Mouse (Mus musculus) neural tube, embryonic 11.5 days (tissue): Measurements from ENCODE around the gene Stxbp1. TPM values are rescaled to one million over a fixed set of nuclear protein-coding genes. Genes with fewer than 3 reads are reported as not detected.

ENCODE experiments used
- ATAC-seq: fragments of 200-750 bp; cut with Nextera tagmentation; 2 replicates; pipeline ENCODE4 v1.8.0; 2017; ENCODE audit warnings: moderate number of reproducible peaks, mild to moderate bottlenecking, moderate TSS enrichment, moderate library complexity; ENCODE audit not compliant: insufficient read depth, low FRiP score, low TSS enrichment
- DNase-seq: peaks from one replicate; pipeline ENCODE4 v3.0.0-alpha.2; 2015; ENCODE audit warnings: low spot score
- H3K27ac ChIP-seq: fragments of 300-500 bp; sonication (generic); 2 replicates; pipeline ENCODE4 v1.5.1; 2014; ENCODE audit warnings: low read depth, mild to moderate bottlenecking, low read length
- H3K27me3 ChIP-seq: fragments of 300-500 bp; sonication (generic); 2 replicates; pipeline ENCODE4 v1.6.1; 2014; ENCODE audit warnings: mild to moderate bottlenecking, low read length, mixed read lengths; ENCODE audit not compliant: control insufficient read depth, insufficient read depth
- H3K36me3 ChIP-seq: fragments of 300-500 bp; sonication (generic); 2 replicates; pipeline ENCODE4 v1.6.1; 2014; ENCODE audit warnings: mild to moderate bottlenecking, low read length, moderate library complexity, mixed read lengths; ENCODE audit not compliant: control insufficient read depth, insufficient read depth
- H3K4me1 ChIP-seq: fragments of 300-500 bp; sonication (generic); 2 replicates; pipeline ENCODE4 v1.6.1; 2014; ENCODE audit warnings: low read length, mixed read lengths; ENCODE audit not compliant: control insufficient read depth, insufficient read depth
- H3K4me2 ChIP-seq: fragments of 300-500 bp; sonication (generic); 2 replicates; pipeline ENCODE4 v1.6.1; 2014; ENCODE audit warnings: low read depth, mild to moderate bottlenecking, moderate library complexity
- H3K4me3 ChIP-seq: fragments of 300-500 bp; sonication (generic); 2 replicates; pipeline ENCODE4 v1.5.1; 2014; ENCODE audit warnings: low read depth, low read length
- H3K9ac ChIP-seq: fragments of 300-500 bp; sonication (generic); 2 replicates; pipeline ENCODE4 v1.6.1; 2014; ENCODE audit warnings: mild to moderate bottlenecking, low read length
- H3K9me3 ChIP-seq: fragments of 300-500 bp; sonication (generic); 2 replicates; pipeline ENCODE4 v1.6.1; 2016; ENCODE audit warnings: low read length; ENCODE audit not compliant: control insufficient read depth
- WGBS: fragments of 180-500 bp; shearing (Covaris S2); extraction: QIAGEN DNeasy Blood & Tissue Kit; methylation state at CpG from one replicate; pipeline ENCODE4 v1.1.7; 2014; 5-methylcytosine and 5-hydroxymethylcytosine counted together
- polyA plus RNA-seq: library from polyadenylated mRNA; unstranded; fragments of >200 nt; fragmentation: Nextera tagmentation; extraction: Ambion mirVana; gene quantifications from 2 replicates; pipeline ENCODE4 v1.2.1, GENCODE M21; 2014

The Stxbp1 gene
- polyA plus RNA-seq, 1 experiment from 2014 or later, result 89.9 TPM

DNA sequence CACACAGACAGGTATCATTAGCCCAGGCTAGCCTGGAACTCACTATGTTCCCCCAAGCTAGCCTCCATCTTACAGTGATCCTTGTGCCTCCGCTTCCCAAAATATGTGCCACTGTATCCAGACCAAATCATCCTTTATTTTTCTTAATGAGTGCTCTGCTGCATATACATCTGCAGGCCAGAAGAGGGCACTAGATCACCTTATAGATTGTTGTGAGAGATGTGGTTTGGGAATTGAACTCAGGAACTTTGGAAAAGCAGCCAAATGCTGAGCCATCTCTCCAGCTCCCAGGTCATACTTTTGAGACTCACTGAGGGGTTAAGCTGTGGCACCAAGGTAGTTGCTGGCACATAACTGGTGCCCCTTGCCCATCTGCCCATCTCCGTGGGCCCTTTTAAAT, 17.7 kb upstream of the Stxbp1 start:
- H3K36me3 ChIP-seq, result no peaks in the 10 kb centered on the region
- no peak overlapping the region for H3K4me3 ChIP-seq
- H3K9ac ChIP-seq, result no peak overlapping the region
- no peaks in the 10 kb centered on the region for H3K9me3 ChIP-seq
- DNase-seq (peak; percentile 51), ATAC-seq (no peak)
- no peak overlapping the region for H3K27ac ChIP-seq
- WGBS, result 59% methylated on average over 2 of the region's 2 CpGs
- no peak overlapping the region for H3K4me2 ChIP-seq
- no peaks in the 10 kb centered on the region for H3K4me1 ChIP-seq
- H3K27me3 ChIP-seq, result no peaks in the 10 kb centered on the region

DNA sequence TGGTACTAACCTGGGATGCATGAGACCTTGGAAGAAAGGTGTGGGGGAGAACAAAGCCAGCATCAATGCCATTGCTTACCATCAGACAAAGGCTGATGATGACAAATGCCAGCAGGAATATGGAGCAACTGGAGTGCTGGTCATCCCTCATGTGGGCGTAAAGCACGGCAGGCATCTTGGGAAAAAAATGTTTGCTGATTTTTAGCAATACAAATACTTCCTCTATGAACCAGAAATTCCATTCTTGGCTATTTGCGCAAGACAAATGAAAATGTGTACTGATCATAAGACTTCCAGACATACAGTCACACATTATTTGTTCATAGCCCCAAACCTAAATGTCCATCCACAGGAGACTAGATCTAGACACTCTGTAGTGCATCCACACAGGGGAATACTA, 16.3 kb upstream of the Stxbp1 start:
- Histone ChIP-seq H3K4me2 (no peak overlapping the region), H3K9ac (no peak overlapping the region), H3K4me3 (no peak overlapping the region), H3K4me1 (no peaks in the 10 kb centered on the region), H3K9me3 (no peaks in the 10 kb centered on the region), H3K27ac (no peak overlapping the region), H3K27me3 (no peaks in the 10 kb centered on the region), H3K36me3 (no peaks in the 10 kb centered on the region)
- no peak for ATAC-seq
- no peak for DNase-seq
- WGBS, result 96% methylated on average over 3 of the region's 3 CpGs

DNA sequence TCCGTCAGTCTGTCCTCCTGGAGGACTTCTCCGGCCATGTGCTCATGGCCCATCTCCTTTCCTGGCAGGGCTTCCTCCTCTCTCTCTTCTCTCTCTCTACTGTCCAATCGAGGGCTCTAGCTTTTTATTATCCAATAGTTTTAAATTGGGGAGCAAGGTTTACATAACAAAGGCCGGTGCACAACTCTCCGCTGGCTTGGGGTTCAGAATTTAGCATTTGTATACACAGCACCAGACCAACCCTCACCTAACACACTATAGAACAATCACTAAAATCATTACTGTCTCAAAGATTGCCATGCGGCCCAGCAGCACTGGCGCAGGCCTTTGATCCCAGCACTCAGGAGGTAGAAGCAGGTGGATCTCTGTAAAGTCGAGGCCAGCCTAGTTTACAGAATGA, 13.8 kb upstream of the Stxbp1 start:
- no peak overlapping the region for H3K4me3 ChIP-seq
- DNase-seq, result no peak
- H3K27ac ChIP-seq, result no peak overlapping the region
- no peaks in the 10 kb centered on the region for H3K9me3 ChIP-seq
- no peak overlapping the region for H3K9ac ChIP-seq
- no peaks in the 10 kb centered on the region for H3K36me3 ChIP-seq
- no peak for ATAC-seq
- no peaks in the 10 kb centered on the region for H3K4me1 ChIP-seq
- no peak overlapping the region for H3K4me2 ChIP-seq
- WGBS, result 71% methylated on average over 8 of the region's 8 CpGs
- no peaks in the 10 kb centered on the region for H3K27me3 ChIP-seq

DNA sequence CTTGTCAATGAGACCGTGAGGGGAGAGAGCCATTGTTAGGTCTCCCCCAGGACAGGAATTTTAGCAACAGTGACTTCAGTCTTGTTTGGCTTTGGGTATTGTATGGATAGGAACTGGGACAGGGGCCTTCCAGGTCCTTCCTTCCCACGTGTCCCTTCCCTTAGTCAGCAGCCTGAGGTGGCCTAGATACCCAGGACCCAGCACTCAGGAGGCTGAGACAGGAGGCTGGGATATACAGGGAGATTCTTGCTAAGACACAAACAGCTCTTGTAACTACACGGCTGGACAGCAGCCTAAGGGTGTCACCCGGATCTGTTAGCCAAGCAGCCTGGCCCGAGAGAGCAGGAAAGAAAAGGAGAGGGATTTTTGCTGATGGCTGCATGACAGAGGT, 12.6 kb upstream of the Stxbp1 start:
- DNase-seq, result no peak
- H3K27ac ChIP-seq, result no peak overlapping the region
- H3K9ac ChIP-seq, result no peak overlapping the region
- H3K4me3 ChIP-seq, result no peak overlapping the region
- WGBS, result 84% methylated on average over 5 of the region's 5 CpGs
- H3K27me3 ChIP-seq, result no peaks in the 10 kb centered on the region
- H3K4me2 ChIP-seq, result no peak overlapping the region
- no peaks in the 10 kb centered on the region for H3K9me3 ChIP-seq
- ATAC-seq, result no peak
- H3K4me1 ChIP-seq, result no peaks in the 10 kb centered on the region
- no peaks in the 10 kb centered on the region for H3K36me3 ChIP-seq

DNA sequence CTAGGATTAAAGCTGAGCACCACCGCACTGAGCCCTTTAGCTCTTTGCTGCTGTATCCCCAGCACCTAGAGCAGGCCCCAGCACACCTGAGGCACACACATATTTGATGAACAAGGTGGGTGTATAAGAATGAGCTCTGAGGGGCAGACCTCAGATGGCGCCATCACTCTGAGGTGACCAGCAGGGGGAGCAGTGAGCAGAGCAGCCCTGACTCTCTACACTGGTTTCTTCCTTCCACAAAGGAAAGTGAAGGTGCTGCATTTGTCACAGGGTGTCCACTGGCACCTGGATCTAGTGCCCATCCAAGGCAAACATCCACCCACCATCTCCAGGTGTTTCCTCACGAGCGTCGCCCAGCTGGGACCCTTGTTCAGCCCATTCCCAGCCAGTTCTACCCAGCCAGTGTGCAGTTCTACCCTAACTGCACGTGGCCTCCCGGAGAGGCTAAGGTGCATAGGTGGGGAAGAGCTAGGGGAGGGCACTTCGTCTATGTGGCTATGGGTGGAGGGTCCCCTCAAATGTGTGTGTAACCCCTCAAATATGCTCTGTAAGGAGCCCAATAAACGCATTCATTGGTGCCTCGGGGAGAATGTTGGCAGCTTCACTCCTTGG, 12.1 kb upstream of the Stxbp1 start:
- Histone ChIP-seq H3K27me3 (no peaks in the 10 kb centered on the region), H3K27ac (no peak overlapping the region), H3K9ac (no peak overlapping the region), H3K4me2 (no peak overlapping the region), H3K4me1 (no peaks in the 10 kb centered on the region), H3K36me3 (no peaks in the 10 kb centered on the region), H3K4me3 (no peak overlapping the region), H3K9me3 (no peaks in the 10 kb centered on the region)
- DNase-seq (peak; percentile 72), ATAC-seq (peak; percentile 45; the same call in 1 of the 2 replicates)
- WGBS, result 42% methylated on average over 10 of the region's 10 CpGs

DNA sequence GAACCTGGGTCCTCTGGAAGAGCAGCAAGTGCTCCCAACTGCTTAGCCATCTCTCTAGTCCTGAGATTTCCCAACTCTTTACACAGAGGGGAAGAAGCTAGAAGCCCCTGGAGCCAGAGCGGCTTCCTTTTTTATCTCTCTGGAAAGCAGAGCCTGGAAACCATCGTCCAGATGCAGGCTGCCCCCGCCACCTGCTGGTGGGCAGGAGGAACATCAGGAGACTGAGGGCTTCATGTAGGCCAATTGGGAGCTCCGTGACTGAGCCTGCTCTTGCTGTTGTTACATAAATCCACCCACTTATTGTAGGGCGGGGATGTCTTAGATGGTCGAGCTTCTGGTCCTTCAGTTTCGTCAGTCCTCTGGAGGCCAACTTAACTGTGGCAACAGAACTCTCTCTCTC, 10.5 kb upstream of the Stxbp1 start:
- peak; percentile 84 for DNase-seq
- H3K4me3 ChIP-seq, result no peak overlapping the region
- no peaks in the 10 kb centered on the region for H3K27me3 ChIP-seq
- 0 out of 2 replicates have a peak overlapping the region, but pooled peaks have one; percentile 9 for H3K4me2 ChIP-seq
- H3K27ac ChIP-seq, result no peak overlapping the region
- no peak overlapping the region for H3K9ac ChIP-seq
- H3K4me1 ChIP-seq, result no peaks in the 10 kb centered on the region
- H3K36me3 ChIP-seq, result no peaks in the 10 kb centered on the region
- WGBS, result 2% methylated on average over 7 of the region's 7 CpGs
- H3K9me3 ChIP-seq, result no peaks in the 10 kb centered on the region
- ATAC-seq, result 0 out of 2 replicates have a peak, but pooled peaks have one; percentile 22

GRCm38 (mm10) chr2:32855790-32856465, 8.9 kb upstream of the Stxbp1 start:
- Histone ChIP-seq H3K9ac (no peak overlapping the region), H3K4me1 (0 out of 2 replicates have a peak, but pooled peaks cover 2% of the 10 kb centered on the region), H3K4me3 (no peak overlapping the region), H3K27ac (no peak overlapping the region), H3K9me3 (no peaks in the 10 kb centered on the region), H3K27me3 (0 out of 2 replicates have a peak, but pooled peaks cover 2% of the 10 kb centered on the region), H3K36me3 (no peaks in the 10 kb centered on the region), H3K4me2 (no peak overlapping the region)
- 46% methylated on average over 5 of the region's 5 CpGs for WGBS
- no peak for ATAC-seq
- DNase-seq, result no peak

DNA sequence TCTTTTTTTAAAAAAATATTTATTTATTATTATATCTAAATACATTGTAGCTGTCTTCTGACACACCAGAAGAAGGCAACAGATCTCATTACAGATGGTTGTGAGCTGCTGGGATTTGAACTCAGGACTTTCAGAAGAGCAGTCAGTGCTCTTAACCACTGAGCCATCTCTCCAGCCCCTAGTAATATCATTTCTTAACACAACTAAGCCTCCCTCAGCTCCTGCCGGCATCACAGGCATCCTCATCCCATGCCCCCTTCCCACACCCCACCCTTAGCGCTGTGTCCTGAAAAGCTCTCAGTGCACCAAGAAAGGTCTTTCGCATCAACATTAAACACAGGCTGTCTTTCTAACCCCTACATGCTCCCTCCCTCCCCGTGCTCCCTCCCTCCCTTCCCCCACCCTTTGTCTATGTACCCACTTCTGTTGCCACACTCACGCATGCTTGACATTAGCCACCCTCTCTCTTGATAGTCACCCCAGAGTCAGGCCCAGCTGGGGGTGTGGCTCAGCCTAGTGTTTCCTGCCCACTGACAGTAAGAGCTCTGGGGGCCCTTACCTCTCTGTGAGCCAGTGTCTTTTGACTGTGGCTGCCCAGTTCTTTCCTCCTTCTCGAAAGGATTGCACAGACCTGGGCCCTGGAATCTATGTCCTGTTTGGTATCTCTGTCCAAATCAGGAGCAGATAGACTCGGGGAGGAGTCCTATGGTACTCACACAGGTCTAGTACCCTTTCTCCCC, 8.2 kb upstream of the Stxbp1 start:
- Histone ChIP-seq H3K4me2 (no peak overlapping the region), H3K27ac (no peak overlapping the region), H3K4me3 (no peak overlapping the region), H3K9me3 (no peaks in the 10 kb centered on the region), H3K4me1 (0 out of 2 replicates have a peak, but pooled peaks cover 2% of the 10 kb centered on the region), H3K36me3 (no peaks in the 10 kb centered on the region), H3K9ac (no peak overlapping the region), H3K27me3 (0 out of 2 replicates have a peak, but pooled peaks cover 2% of the 10 kb centered on the region)
- ATAC-seq (no peak), DNase-seq (no peak)
- whole genome bisulfite sequencing, result 68% methylated on average over 7 of the region's 7 CpGs
